16 mouse cellular contexts compared by ENCODE assay signal in genomic region chr1:188014411-188014810, GRCm38 (mm10).
A peak's percentile ranks its signal among the peaks of the same experiment; 100 is the strongest.
DNase-seq lines count a peak whose midpoint lies in the region; ATAC-seq and TF ChIP-seq lines count a peak whose summit lies in the region.
"Had no signal": no experiment of that assay in that cellular context is flagged by ENCODE, and none has a peak within 500 bp of the region (broad histone marks: within the 10 kb centered on the region; RNA-seq: fewer than 3 reads in every experiment).

No protein-coding gene starts in this region.

- peak; percentile 70 for DNase-seq in hindbrain, postnatal 0 days (ENCODE audit: low spot score)
- peak; percentile 82 for DNase-seq in brain, embryonic 14.5 days (ENCODE audit: low read depth)
- DNase-seq in cerebellum, adult 2 months = peak; percentile 93 to 96
- peak; percentile 26 to 40 for DNase-seq in layer of hippocampus, adult 2 months (ENCODE audit: low spot score in 2 of 2)
- no peak for DNase-seq in liver, embryonic 11.5 days (ENCODE audit: low spot score)
- DNase-seq in lung, adult 18-20 months = no peak
- DNase-seq: adrenal gland, adult 8-10 months; gastrocnemius, postnatal 25 days; heart, postnatal 14 days; kidney, adult 2 months; liver; lung, embryonic 14.5 days; retina, postnatal 1 day; thymus, postnatal 4 days had no signal

- H3K36me3 ChIP-seq in hindbrain, postnatal 0 days (ENCODE audit: insufficient read depth, low read length) = no peaks in the 10 kb centered on the region
- H3K36me3 ChIP-seq in hindbrain, embryonic 12.5 days = no peaks in the 10 kb centered on the region
- H3K36me3 ChIP-seq in liver, embryonic 11.5 days (ENCODE audit: control insufficient read depth, insufficient read depth, low read length) = no peaks in the 10 kb centered on the region

- no peak for TF ChIP-seq POLR2A in brain, embryonic 14.5 days (IDR thresholded peaks at IDR 0.05; ENCODE audit: borderline replicate concordance, extremely low read depth, insufficient read depth, insufficient read length, poor library complexity, severe bottlenecking)
- TF ChIP-seq POLR2A in cerebellum, adult 2 months (IDR thresholded peaks at IDR 0.05; ENCODE audit: borderline replicate concordance, insufficient read depth, low read length) = no peak

- no peak overlapping the region for H3K4me3 ChIP-seq in hindbrain, postnatal 0 days (ENCODE audit: low read length)
- no peak overlapping the region for H3K4me3 ChIP-seq in hindbrain, embryonic 12.5 days
- no peak overlapping the region for H3K4me3 ChIP-seq in cerebellum, adult 2 months (replicated peaks; ENCODE audit: insufficient read depth, low read depth, low read length)
- H3K4me3 ChIP-seq in layer of hippocampus, adult 2 months = no peak overlapping the region
- no peak overlapping the region for H3K4me3 ChIP-seq in liver, embryonic 11.5 days (ENCODE audit: low read depth, low read length)
- H3K4me3 ChIP-seq: heart, embryonic 10.5 days had no signal

- H3K27me3 ChIP-seq in hindbrain, postnatal 0 days (ENCODE audit: insufficient read depth, low read length) = no peaks in the 10 kb centered on the region
- H3K27me3 ChIP-seq in hindbrain, embryonic 12.5 days = no peaks in the 10 kb centered on the region
- H3K27me3 ChIP-seq in cerebellum, adult 2 months (ENCODE audit: control insufficient read depth, insufficient read depth, low read length) = no peaks in the 10 kb centered on the region
- no peaks in the 10 kb centered on the region for H3K27me3 ChIP-seq in liver, embryonic 11.5 days (replicated peaks; ENCODE audit: control insufficient read depth, insufficient read depth, low read length)

- no peak for TF ChIP-seq CTCF in hindbrain, postnatal 0 days (IDR thresholded peaks at IDR 0.05; ENCODE audit: low read depth)
- no peak for TF ChIP-seq CTCF in brain, embryonic 14.5 days (IDR thresholded peaks at IDR 0.05; ENCODE audit: borderline replicate concordance, extremely low read depth, insufficient read depth, insufficient read length)
- no peak for TF ChIP-seq CTCF in cerebellum, adult 2 months (IDR thresholded peaks at IDR 0.05; ENCODE audit: borderline replicate concordance, insufficient read depth, low read depth, low read length)
- TF ChIP-seq CTCF in layer of hippocampus, adult 2 months (conservative IDR thresholded peaks at IDR 0.05) = no peak

- H3K27ac ChIP-seq in hindbrain, postnatal 0 days = peak overlapping the region; percentile 48; the same call in 1 of the 2 replicates
- no peak overlapping the region for H3K27ac ChIP-seq in hindbrain, embryonic 12.5 days
- no peak overlapping the region for H3K27ac ChIP-seq in cerebellum, adult 2 months (ENCODE audit: insufficient read depth, low read length)
- no peak overlapping the region for H3K27ac ChIP-seq in layer of hippocampus, adult 2 months
- no peak overlapping the region for H3K27ac ChIP-seq in liver, embryonic 11.5 days (ENCODE audit: low read depth, low read length)
- H3K27ac ChIP-seq: heart, embryonic 10.5 days had no signal

- no peak overlapping the region for H3K9ac ChIP-seq in hindbrain, postnatal 0 days (replicated peaks; ENCODE audit: low read length)
- no peak overlapping the region for H3K9ac ChIP-seq in hindbrain, embryonic 12.5 days
- no peak overlapping the region for H3K9ac ChIP-seq in liver, embryonic 11.5 days (ENCODE audit: low read depth, low read length)
- H3K9ac ChIP-seq: lung, embryonic 14.5 days had no signal

- 59% methylated on average over 4 of the region's 4 CpGs for WGBS in hindbrain, postnatal 0 days
- 70% methylated on average over 4 of the region's 4 CpGs for WGBS in hindbrain, embryonic 12.5 days
- WGBS in cerebellum, adult 2 months = 18% methylated on average over 4 of the region's 4 CpGs
- WGBS in liver, embryonic 11.5 days = 85% methylated on average over 4 of the region's 4 CpGs

- H3K9me3 ChIP-seq in hindbrain, postnatal 0 days (ENCODE audit: low read length) = no peaks in the 10 kb centered on the region
- no peaks in the 10 kb centered on the region for H3K9me3 ChIP-seq in hindbrain, embryonic 12.5 days (replicated peaks)
- no peaks in the 10 kb centered on the region for H3K9me3 ChIP-seq in liver, embryonic 11.5 days (ENCODE audit: control insufficient read depth, low read length)
- H3K9me3 ChIP-seq: heart, embryonic 10.5 days had no signal

- H3K4me1 ChIP-seq in hindbrain, postnatal 0 days (ENCODE audit: insufficient read depth, low read length) = no peaks in the 10 kb centered on the region
- H3K4me1 ChIP-seq in hindbrain, embryonic 12.5 days = 0 out of 2 replicates have a peak, but pooled peaks cover 3% of the 10 kb centered on the region
- H3K4me1 ChIP-seq in cerebellum, adult 2 months (ENCODE audit: control insufficient read depth, insufficient read depth, low read length) = peaks cover 8% of the 10 kb centered on the region; the same call in 1 of the 2 replicates
- no peaks in the 10 kb centered on the region for H3K4me1 ChIP-seq in liver, embryonic 11.5 days (replicated peaks; ENCODE audit: control insufficient read depth, insufficient read depth, low read length)

- no peak overlapping the region for H3K4me2 ChIP-seq in hindbrain, postnatal 0 days (ENCODE audit: low read depth, low read length)
- H3K4me2 ChIP-seq in hindbrain, embryonic 12.5 days (replicated peaks) = no peak overlapping the region
- no peak overlapping the region for H3K4me2 ChIP-seq in liver, embryonic 11.5 days
- H3K4me2 ChIP-seq: lung, embryonic 14.5 days had no signal

- ATAC-seq in hindbrain, postnatal 0 days = peak; percentile 47; the same call in 1 of the 2 replicates
- ATAC-seq in hindbrain, embryonic 12.5 days (ENCODE audit: low FRiP score) = no peak
- ATAC-seq in liver, embryonic 11.5 days (replicated peaks; ENCODE audit: low FRiP score) = no peak

Comparison
In these comparisons a context has a peak if more than half of its experiments do, and no peak if none do; other contexts are left out.
1. DNase-seq: peak in hindbrain, postnatal 0 days (single experiment), brain, embryonic 14.5 days (single experiment), cerebellum, adult 2 months (2 of 2) and layer of hippocampus, adult 2 months (2 of 2); none in liver, embryonic 11.5 days (single experiment) and lung, adult 18-20 months (0 of 2).